Mouse (Mus musculus) CH12F3 (cell line): ENCODE measurements around the gene Mdm4.
"Not testable (repeated sequence)": the region's sequence is repeated elsewhere in the genome, so short reads cannot be mapped to it uniquely, and the experiment has no call there.

Source experiments
- in situ Hi-C: fragments of 300-500 bp; cut with MboI; formaldehyde crosslinking; loops from 2 replicates; pipeline ENCODE4 v1.14.3; 2020; ENCODE audit warnings: low sequenced_read_pairs

Gene Mdm4

DNA sequence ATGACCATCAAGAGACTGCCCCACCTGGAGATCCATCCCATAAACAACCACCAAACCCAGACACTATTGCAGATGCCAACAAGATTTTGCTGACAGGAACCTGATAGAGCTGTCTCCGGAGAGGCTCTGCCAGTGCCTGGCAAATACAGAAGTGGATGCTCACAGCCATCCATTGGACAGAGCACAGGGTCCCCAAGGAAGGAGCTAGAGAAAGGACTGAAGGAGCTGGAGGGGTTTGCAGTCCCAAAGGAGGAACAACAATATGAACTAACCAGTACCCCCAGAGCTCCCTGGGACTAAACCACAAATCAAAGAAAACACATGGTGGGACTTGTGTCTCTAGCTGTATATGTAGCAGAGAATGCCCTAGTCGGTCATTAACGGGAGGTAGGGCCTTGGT is 6.6 kb downstream of the Mdm4 start:
- in situ Hi-C loops, result not testable (repeated sequence)

DNA sequence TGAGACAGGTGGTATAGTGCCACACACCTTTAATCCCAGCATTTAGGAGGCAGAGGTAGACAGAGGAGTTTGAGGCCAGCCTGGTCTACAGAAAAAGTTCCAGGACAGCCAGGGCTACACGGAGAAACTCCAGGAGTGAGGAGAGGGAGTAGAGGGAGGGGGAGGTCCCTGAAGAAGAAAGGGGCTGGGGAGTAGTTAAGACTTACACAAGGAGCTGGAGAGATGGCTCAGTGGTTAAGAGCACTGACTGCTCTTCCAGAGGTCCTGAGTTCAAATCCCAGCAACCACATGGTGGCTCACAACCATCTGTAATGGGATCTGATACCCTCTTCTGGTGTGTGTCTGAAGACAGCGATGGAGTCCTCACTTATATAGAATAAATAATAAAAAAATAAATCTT is 8.4 kb downstream of the Mdm4 start:
- in situ Hi-C loops, result not testable (repeated sequence)

GRCm38 (mm10) chr1:133021391-133021790 is 9.0 kb downstream of the Mdm4 start:
- in situ Hi-C loops, result no loop called here

DNA sequence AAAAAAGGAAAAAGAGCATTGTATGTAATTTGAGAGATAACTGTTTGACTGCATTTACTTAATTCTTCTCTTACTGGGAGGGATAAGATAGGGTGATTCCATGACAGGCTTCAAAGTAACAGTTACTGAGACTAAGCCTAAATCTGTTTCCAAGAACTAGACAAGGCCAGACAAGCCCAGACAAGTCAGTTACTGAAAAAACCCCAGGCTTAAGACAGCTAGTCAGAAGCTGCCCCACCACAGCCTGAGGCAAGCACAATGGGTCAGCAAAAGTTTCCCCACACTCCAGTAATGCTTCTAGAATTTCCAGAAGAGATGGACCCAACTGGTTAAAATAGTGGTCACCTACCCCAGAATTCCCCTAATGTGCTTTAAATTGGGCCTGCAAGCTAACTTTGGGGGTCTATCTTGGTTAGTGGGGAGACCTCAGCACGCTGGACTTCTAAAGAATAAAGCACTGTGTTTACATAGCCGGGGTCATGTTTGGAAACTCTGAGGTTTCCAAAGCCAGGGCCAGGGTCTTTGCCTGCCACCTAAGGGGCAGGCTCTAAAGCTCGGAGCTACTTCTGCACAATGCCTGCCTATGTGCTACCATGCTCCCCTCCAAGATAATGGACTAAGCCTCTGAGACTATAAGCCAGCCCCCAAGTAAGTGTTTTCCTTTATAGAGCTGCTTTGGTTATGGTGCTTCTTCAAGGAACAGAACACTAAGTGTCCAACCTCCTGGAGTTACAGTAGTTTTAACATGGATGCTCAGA is 10.0 kb downstream of the Mdm4 start:
- in situ Hi-C loops, result no loop called here

GRCm38 (mm10) chr1:133019312-133019711 is 11.0 kb downstream of the Mdm4 start:
- in situ Hi-C loops, result no loop called here

DNA sequence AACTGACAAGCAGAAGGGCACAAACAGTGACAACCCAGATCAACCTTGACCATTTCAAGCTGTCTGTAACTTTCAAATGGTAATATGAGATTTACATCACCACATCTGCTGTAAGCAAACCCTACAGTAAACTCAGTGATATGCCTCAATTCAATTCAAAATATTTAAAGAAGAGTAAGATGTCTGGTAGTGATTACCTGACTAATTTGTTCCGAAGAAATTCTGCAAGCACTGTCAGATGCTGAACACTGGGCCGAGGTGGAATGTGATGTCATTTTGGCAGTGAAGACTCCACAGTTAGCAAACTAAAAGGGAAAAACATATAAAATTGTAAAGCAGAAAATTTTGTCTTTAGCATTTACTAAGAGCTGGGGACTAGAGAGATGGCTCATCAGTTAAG is 11.8 kb downstream of the Mdm4 start:
- in situ Hi-C loops, result no loop called here

DNA sequence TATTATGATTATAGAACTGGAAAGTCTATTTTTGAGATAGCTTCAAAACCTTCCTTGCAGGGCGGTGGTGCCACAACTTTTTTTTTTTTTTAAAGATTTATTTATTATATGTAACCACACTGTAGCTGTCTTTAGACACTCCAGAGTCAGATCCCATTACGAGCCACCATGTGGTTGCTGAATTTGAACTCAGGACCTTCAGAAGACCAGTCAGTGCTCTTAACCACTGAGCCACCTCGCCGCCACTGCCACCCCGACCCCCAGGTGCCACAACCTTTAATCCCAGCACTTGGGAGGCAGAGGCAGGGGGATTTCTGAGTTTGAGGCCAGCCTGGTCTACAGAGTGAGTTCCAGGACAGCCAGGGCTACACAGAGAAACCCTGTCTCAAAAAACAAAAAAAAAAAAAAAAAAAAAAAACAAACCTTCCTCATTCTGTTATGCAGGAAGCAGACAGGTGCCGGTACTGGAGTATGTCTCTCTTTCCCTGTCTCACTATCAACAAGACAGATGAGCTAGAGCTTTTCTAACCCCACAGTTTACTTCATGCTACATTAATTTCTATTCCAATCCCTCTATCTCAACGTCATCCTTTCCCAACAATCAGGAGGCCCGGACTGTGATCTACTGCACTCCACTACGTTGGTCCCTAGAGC is 13.5 kb downstream of the Mdm4 start:
- in situ Hi-C loops, result no loop called here

- in situ Hi-C loops, result no loop called here
These were observed 16.2 kb downstream of the Mdm4 start for GRCm38 (mm10) chr1:133014196-133014595.

DNA sequence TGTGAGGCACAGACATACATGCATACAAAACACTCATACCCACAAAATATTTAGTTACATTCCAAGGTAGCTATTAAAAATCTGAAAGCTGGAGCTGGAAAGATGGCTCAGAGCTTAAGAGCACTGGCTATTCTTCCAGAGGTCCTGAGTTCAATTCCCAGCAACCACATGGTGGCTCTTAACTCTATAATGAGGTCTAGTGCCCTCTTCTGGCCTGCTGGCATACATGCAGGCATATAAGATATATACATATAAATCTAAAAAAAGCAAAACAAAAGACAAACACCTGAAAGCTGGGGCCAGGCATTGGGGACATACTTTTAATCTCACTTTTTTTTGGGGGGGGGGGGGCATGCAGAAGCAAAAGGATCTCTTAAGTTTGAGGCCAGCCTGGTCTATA is 17.0 kb downstream of the Mdm4 start:
- in situ Hi-C loops, result no loop called here

- in situ Hi-C loops, result no loop called here
These were observed 18.2 kb downstream of the Mdm4 start for GRCm38 (mm10) chr1:133011955-133012841.

DNA sequence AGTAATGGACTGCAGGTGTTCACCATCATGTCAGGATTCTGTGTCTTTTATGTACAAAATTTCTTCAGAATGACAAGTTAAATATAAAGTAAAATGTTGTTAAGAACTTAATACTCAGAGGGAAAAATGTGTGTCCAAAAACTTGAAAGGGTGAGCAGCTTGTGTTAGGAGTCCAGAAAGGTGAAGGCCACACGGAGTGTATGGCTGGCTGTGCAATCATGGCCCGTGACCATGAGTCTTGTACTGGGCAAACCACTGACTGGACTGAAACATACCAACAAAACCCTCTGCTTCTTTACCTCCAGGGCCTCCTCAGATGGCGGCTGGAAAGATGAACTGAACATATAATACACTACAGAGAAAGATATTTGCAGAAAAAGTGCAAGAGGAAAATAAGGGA is 23.8 kb downstream of the Mdm4 start:
- in situ Hi-C loops, result no loop called here

DNA sequence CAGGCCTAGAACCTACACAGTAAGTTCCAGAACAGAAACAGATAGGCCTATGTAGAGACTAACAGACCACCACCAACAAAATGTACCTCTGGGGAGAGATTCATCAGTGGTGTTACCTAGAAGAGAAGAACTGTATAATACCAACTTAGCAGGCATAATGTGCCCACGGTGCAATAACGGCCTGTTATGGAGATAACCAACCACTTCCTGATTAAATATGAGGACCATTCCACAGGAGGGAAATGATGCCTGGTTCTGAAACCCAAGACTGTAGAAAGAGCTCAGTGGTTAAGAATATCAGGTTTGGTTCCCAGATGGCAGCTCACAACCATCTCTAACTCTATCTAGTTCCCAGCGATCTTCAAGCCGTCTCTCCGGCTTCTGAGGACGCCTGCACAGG is 30.0 kb downstream of the Mdm4 start:
- in situ Hi-C loops, result no loop called here

GRCm38 (mm10) chr1:132991580-132991979 is 38.8 kb downstream of the Mdm4 start:
- in situ Hi-C loops, result no loop called here

GRCm38 (mm10) chr1:132990733-132991132 is 39.6 kb downstream of the Mdm4 start:
- in situ Hi-C loops, result no loop called here

DNA sequence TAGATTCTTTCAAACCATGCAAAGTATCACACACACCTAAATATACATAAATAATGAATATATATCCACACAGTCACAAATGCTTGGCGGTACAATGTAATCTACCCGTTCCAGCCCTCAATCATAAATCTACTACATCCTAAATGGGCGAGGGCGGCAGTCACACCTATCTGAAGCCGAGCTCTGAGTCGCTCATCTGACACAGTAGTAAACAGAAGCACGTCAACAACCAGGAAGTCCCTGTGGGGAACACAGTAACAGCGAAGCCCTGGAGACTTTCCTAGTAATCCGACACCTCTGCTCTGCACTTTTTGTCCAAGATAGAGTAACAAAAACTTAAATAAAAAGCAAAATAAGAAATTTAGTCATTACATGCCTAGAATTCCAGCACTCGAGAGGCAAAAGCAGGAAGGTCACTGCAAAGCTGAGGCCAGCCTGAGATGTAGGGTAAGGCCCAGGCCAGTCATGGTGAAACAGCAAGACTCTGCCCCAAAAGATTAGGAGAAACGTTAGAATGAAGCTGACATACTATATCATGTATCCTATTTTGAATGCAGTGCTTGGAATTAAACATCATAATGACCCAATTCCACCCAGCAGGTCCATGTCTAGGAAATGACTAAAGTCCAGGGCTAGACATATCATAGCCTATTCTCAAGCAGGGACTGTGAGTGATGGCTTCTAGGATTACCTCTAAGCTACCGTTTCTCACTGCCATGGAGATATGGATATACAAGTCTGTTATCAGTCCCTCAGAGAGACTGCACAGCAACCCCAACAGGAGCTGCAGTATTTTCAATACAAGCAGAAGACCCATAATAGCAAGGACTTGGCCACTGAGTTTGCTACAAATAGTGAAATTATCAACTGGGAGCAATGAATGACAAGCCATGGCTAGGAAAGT is 41.6 kb downstream of the Mdm4 start:
- in situ Hi-C loops, result not testable (repeated sequence)

DNA sequence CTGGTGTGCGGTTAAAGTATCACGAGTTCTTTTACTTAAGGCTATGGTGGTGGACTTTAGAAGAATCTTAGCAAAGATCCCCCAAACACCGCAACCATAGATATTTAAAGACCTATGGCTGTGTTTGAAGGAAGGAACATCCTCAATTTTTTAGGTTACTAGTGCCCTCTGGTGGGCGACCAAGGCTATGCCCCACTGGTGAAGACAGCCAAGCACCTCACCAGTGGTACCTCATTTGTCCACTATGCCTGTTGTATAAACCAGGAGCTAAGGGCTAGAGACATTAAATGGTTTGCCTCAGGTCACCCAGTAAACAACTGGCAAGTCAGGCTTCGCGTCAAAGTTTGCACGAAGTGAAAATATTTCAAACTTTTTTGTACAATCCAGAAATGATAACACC is 47.6 kb downstream of the Mdm4 start:
- in situ Hi-C loops, result no loop called here

DNA sequence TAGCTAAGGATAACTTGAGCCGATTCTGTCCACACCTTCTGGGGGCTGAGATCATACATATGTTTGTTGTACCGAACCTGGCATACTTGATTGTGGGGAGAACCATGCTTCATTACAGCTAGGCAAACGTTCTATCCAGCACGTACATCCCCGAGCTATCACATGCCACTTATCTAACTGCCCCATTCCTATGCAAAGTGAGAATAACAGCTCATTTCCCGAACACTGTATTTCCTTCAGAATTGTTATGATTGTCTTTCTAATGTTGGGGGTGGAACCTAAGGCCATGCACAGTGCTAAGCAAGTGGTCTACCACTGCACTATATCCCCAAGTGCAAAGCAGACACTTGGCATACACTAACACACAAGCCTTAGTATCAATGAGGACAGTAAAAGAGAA is 49.1 kb downstream of the Mdm4 start:
- in situ Hi-C loops, result no loop called here

- in situ Hi-C loops, result loop anchor here (10.0 kb wide), 1 partner anchor 213 kb away; no protein-coding TSS in a partner anchor
These were observed 53.0 kb downstream of the Mdm4 start for GRCm38 (mm10) chr1:132977402-132977801.

- in situ Hi-C loops, result no loop called here
These were observed 61.7 kb downstream of the Mdm4 start for GRCm38 (mm10) chr1:132968659-132969058.

GRCm38 (mm10) chr1:132964691-132965090 is 65.7 kb downstream of the Mdm4 start:
- in situ Hi-C loops, result no loop called here

DNA sequence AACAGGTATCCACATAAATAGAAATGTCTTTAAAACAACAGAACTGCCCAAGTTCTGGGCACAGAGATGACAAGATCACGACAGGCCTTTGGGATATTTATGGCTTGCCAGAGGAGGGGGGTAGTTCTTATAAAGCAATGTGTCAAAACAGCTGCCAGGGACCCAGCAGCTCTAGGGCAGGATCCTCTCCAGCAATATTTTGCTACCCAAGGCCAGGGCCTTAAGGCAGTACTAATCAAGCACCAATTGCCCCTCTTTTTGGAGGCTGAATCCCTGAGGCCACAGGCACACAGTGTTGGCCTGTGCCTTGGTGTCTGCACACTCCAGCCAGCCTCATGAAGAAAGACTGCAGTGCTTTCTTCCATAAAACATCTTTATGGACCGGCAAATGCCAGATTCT is 66.3 kb downstream of the Mdm4 start:
- in situ Hi-C loops, result no loop called here
